Mouse (Mus musculus) erythroblast, embryonic 14.5 days (primary cell): ENCODE results near the gene Siglece. TPM values are rescaled to one million over a fixed set of nuclear protein-coding genes. Genes with fewer than 3 reads are reported as not detected.
"Not testable (repeated sequence)": the region's sequence is repeated elsewhere in the genome, so short reads cannot be mapped to it uniquely, and the experiment has no call there.

ENCODE experiments used
- H3K27me3 ChIP-seq: 2 replicates; pipeline ENCODE4 v1.6.1; 2012; ENCODE audit warnings: inconsistent platforms; ENCODE audit not compliant: control insufficient read depth
- H3K36me3 ChIP-seq: 2 replicates; pipeline ENCODE4 v1.6.1; 2012; ENCODE audit warnings: mild to moderate bottlenecking, inconsistent platforms; ENCODE audit not compliant: control insufficient read depth
- H3K4me1 ChIP-seq: 2 replicates; pipeline ENCODE4 v1.6.1; 2012; ENCODE audit warnings: inconsistent platforms; ENCODE audit not compliant: control insufficient read depth
- H3K4me3 ChIP-seq: replicated peaks from 2 replicates; pipeline ENCODE3; 2012; ENCODE audit warnings: moderate library complexity, mild to moderate bottlenecking, inconsistent platforms
- H3K9me3 ChIP-seq: 2 replicates; pipeline ENCODE4 v1.6.1; 2012; ENCODE audit warnings: low read length, inconsistent platforms, mixed read lengths; ENCODE audit not compliant: control insufficient read depth
- GATA1 ChIP-seq: IDR thresholded peaks from 2 replicates; pipeline ENCODE4 v1.6.1; 2012; ENCODE audit warnings: low read length, inconsistent platforms, mixed read lengths
- TAL1 ChIP-seq: IDR thresholded peaks from 3 replicates; pipeline ENCODE4 v1.6.1; 2012; ENCODE audit warnings: low read length, inconsistent platforms, mixed read lengths
- polyA plus RNA-seq: library from polyadenylated mRNA; stranded (reverse); fragments of >175 nt; gene quantifications from 2 replicates; pipeline ENCODE4 v1.2.3, GENCODE M21; 2012

The Siglece gene
- not detected in 2 replicates for polyA plus RNA-seq

GRCm38 (mm10) chr7:43660002-43660401, at the start of gene Siglece:
Siglece (minus strand) TSS chr7:43660161.
- H3K9me3 ChIP-seq: no peaks in the 10 kb centered on the region
- no peaks in the 10 kb centered on the region for H3K27me3 ChIP-seq
- no peak for TF ChIP-seq TAL1
- no peak for TF ChIP-seq GATA1
- H3K36me3 ChIP-seq: no peaks in the 10 kb centered on the region
- H3K4me3 ChIP-seq: no peak within 1 kb of the TSS
- no peaks in the 10 kb centered on the region for H3K4me1 ChIP-seq

GRCm38 (mm10) chr7:43690118-43690517, 30.2 kb upstream of the Siglece start, which contains the start of gene Klk14:
Klk14 (plus strand) TSS chr7:43690418.
- TF ChIP-seq TAL1 (no peak), GATA1 (no peak)
- Histone ChIP-seq H3K9me3 (no peaks in the 10 kb centered on the region), H3K4me1 (no peaks in the 10 kb centered on the region)

GRCm38 (mm10) chr7:43685088-43685487, 25.1 kb upstream of the Siglece start:
- TF ChIP-seq GATA1 (no peak), TAL1 (no peak)

More at GRCm38 (mm10) chr7:43690118-43690517, 30.2 kb upstream of the Siglece start, which contains the start of gene Klk14:
- Histone ChIP-seq H3K36me3 (no peaks in the 10 kb centered on the region), H3K4me3 (no peak within 1 kb of the TSS), H3K27me3 (no peaks in the 10 kb centered on the region)

GRCm38 (mm10) chr7:43682511-43682910, 22.6 kb upstream of the Siglece start:
- not testable (repeated sequence) for H3K27me3 ChIP-seq, H3K4me1 ChIP-seq, H3K9me3 ChIP-seq, H3K36me3 ChIP-seq, H3K4me3 ChIP-seq

More at GRCm38 (mm10) chr7:43685088-43685487, 25.1 kb upstream of the Siglece start:
- Histone ChIP-seq H3K4me3 (no peak overlapping the region), H3K36me3 (no peaks in the 10 kb centered on the region), H3K9me3 (no peaks in the 10 kb centered on the region), H3K4me1 (no peaks in the 10 kb centered on the region), H3K27me3 (no peaks in the 10 kb centered on the region; the same call in 1 of the 2 replicates)

DNA sequence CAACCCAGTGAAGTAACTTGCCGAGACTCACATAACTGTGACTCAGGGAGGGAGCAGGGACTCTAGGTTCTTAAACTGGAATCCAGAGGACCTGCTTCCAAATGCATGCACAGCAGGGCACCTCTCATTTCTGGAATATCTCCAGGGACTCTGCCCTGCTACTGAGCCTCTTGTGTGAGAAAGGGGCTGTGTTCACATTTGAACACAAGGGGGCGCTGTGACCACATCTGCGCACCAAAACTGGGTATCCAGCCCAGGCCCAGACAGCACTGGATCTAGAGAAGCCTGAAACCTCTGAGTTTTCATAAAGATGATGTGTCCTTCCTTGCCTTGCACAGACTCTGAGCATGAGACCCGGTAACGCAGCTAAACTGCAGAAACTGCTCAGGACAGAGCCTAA, 21.0 kb upstream of the Siglece start:
- Histone ChIP-seq H3K36me3 (peaks cover 21% of the 10 kb centered on the region), H3K27me3 (no peaks in the 10 kb centered on the region; the same call in 1 of the 2 replicates), H3K4me3 (no peak overlapping the region), H3K4me1 (no peaks in the 10 kb centered on the region), H3K9me3 (peaks cover 8% of the 10 kb centered on the region; the same call in 1 of the 2 replicates)
- TF ChIP-seq TAL1: no peak
- TF ChIP-seq GATA1: no peak

DNA sequence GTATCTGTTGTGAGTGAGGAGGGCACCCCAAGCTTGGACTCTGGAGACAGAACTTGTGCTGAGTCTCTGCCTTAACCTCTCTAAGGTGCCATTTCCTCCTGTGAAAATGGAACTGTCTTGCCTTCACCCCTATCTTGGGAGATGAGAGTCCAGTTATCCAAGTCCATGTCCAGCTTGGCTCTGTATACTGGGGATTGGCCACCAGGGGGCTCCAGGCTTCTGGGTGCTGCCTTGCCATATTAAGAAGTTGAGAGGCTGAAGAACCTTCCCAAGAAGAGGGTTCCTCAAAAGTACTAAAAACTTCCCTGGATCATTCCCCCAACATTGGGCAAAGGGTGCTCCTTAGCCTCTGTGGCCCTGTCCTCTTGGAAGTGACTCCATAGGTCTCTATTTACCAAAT, 18.6 kb upstream of the Siglece start:
- H3K27me3 ChIP-seq: no peaks in the 10 kb centered on the region
- TF ChIP-seq GATA1 (no peak), TAL1 (no peak)

GRCm38 (mm10) chr7:43675091-43675490, 15.1 kb upstream of the Siglece start:
- peaks cover 24% of the 10 kb centered on the region for H3K4me1 ChIP-seq
- no peak overlapping the region for H3K4me3 ChIP-seq
- peaks cover 13% of the 10 kb centered on the region for H3K9me3 ChIP-seq
- H3K27me3 ChIP-seq: no peaks in the 10 kb centered on the region
- H3K36me3 ChIP-seq: peaks cover 38% of the 10 kb centered on the region
- TF ChIP-seq TAL1 (no peak), GATA1 (no peak)

More for the DNA sequence above, 18.6 kb upstream of the Siglece start:
- Histone ChIP-seq H3K4me1 (no peaks in the 10 kb centered on the region), H3K9me3 (peaks cover 13% of the 10 kb centered on the region), H3K4me3 (no peak overlapping the region), H3K36me3 (peaks cover 38% of the 10 kb centered on the region)

DNA sequence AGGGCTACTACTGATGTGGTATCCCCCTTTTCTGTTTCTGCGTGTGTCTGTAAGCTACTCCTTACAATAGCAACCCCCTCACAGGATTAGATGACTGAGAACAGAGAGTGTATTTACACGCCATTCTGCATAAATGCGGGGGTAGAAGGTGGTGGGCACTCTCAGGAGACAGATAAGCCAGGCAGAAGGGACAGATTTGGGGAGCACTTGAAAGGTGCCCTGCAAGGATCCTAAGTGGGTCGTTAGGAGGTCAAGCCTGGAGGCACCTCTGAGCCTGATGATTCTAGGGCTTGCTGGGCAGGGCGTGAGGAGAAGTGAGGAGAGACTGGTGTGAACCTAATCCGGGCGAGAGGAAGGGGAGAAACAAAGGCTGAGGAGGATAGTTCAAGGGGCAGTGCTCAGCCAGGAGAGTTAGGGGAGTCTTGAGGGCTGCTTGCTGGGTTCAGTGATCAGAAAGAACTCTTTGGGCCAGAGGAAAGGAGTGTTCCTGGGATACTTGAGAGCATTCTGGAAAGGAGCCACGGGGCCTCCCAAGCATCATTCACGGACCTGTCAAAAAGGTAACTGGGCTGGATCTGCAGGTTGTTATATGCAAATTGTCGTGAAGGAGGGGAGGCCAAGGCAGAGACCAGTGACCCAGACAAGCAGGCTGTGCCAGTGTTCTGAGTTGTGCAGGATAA, 12.8 kb upstream of the Siglece start:
- no peaks in the 10 kb centered on the region for H3K27me3 ChIP-seq
- H3K9me3 ChIP-seq: peaks cover 13% of the 10 kb centered on the region
- peaks cover 24% of the 10 kb centered on the region for H3K4me1 ChIP-seq
- peaks cover 35% of the 10 kb centered on the region for H3K36me3 ChIP-seq
- TF ChIP-seq GATA1 (no peak), TAL1 (no peak)
- H3K4me3 ChIP-seq: peak overlapping the region; percentile 75

DNA sequence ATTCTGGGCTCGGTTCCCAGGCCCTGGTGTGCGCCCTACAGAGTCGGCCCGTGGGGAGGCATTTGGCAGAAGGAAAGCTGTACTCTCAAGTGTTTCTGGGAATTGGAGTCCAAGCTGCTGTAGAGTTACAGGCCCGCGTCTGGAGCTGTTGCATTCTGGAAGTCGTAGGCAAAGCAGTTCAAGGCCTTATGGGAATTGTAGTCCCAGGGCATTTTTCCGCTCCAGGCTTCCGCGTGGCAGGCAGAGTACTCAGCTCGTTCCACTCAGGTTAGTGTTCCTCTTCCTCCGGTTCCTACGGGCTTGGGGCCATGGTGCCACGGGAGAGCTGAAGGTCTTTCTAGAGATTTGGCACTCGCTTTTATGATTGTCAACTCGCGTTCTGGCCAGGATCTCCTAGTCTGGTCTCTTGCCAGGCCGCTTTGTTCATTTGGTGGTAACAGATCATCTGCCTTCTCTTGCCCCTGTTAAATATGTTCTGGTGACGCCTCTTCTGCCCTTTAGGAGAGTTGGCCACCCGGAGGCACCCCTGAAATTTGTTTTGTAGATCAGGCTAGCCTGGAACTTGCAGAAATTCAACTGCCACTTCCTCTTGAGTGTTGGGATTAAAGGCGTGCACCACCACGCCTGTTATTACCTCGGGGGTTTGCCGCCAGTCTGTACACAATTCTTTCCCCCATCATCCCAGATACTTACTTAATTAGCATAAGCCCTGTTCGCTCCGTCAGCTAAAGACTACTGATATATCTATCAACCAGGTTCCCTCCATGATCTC, 12.0 kb upstream of the Siglece start, which contains the start of gene Ctu1:
TSS of gene Ctu1 (plus strand) at position 208 of the 772 bp plus-strand sequence.
- Histone ChIP-seq H3K27me3 (no peaks in the 10 kb centered on the region), H3K36me3 (peaks cover 28% of the 10 kb centered on the region), H3K4me3 (peak within 1 kb of the TSS; percentile 75), H3K4me1 (peaks cover 24% of the 10 kb centered on the region), H3K9me3 (peaks cover 13% of the 10 kb centered on the region)
- TF ChIP-seq TAL1: no peak
- no peak for TF ChIP-seq GATA1
